Mouse (Mus musculus): ENCODE results near the gene Dok4.
"Not testable (repeated sequence)": the region's sequence is repeated elsewhere in the genome, so short reads cannot be mapped to it uniquely, and the experiment has no call there.

The Dok4 gene

DNA sequence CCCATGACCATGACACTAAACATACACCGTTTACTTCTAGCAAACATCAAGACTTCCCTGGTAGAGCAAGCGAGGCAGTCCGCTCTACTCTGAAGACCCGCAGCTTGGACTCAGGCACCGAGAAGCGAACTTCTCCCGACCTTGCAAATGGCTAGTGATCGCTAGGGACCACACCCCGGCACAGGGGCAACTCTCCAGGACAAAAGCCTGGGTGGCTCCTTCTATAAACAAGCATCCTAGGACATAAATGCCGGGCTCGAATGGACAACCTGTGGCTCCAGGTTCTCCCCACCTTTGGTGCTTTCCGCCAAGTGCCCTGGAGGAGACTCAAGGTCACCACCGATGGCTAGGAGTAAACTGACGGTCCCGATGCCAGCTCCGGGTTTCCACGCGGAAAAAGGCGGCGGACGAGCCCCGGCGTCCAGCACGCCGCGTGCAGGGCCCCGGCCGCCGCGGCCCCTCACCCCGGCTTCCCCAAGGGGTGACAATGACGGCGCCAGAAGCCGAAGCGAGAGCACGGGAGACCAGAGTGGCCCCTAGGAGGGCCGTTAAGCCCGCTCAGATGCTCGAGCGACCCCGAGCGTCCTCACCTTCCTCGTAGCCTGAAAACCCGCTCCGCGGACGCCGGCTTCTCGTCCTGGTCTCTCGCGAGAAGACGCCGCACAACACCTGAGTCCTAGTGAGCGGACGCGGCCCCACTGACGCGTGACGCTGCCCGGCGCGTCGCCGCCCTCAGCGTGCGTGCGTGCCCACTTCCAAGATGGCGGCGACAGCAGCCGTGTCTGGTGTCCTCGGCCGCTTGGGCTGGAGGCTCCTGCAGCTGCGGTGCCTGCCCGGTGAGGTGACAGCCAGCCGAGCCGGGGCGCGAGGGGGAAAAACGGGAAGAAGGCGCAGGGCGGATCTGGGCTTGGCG is 38.2 kb downstream of the Dok4 start, which contains the start of the genes Coq9 and Ciapin1:
Coq9 (plus strand) TSS at position 660 of the 913 bp plus-strand sequence.
Ciapin1 (minus strand) TSS at position 697 of the 913 bp plus-strand sequence.
- DNase-seq = peak; percentile 97

DNA sequence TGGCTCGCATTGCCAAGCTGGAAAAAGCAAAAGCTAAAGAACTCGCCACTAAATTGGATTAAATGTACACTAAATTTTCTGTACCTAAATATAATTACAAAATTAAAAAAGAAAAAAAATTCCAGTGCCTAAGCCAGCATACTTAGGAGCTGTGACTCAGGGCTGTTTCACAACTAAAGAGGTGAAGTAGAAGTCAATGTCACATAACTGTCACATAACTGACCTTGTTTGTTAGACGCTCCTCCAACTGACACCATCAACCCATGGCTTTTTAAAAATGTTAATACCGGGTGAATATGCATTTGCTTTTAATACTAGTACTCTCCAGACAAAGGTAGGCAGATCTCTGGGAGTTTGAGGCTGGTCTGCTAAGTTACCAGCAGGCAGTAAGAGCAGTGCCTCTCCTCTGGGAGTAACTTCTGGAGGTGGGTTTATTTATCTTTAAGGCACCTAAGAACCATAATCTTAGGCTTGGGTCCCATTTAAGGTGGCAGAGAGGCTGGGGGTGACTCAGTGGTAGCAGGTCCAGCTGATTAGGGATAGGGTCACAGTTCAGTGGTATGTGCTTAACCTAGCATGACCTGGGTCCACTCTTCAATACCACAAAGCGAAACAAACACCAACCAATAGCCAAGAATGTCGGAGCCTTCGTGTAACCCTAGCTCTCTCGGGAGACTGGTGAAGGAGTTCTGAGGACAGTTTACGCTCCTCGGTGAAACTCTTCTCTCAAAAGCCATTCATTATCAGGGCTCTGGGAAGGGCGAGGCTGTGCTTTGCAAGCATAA is 39.5 kb downstream of the Dok4 start:
- DNase-seq = no peak

DNA sequence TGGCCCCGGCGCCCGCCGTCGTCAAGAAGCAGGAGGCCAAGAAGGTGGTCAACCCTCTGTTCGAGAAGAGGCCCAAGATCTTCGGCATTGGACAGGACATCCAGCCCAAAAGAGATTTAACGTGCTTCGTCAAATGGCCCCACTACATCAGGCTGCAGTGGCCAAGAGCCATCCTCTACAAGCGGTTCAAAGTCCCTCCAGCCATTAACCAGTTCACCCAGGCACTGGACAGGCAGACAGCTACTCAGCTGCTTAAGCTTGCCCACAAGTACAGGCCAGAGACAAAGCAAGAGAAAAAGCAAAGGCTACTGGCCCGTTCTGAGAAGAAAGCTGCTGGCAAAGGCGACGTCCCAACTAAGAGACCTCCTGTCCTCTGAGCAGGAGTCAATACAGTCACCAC is 40.4 kb downstream of the Dok4 start:
- DNase-seq = not testable (repeated sequence)

DNA sequence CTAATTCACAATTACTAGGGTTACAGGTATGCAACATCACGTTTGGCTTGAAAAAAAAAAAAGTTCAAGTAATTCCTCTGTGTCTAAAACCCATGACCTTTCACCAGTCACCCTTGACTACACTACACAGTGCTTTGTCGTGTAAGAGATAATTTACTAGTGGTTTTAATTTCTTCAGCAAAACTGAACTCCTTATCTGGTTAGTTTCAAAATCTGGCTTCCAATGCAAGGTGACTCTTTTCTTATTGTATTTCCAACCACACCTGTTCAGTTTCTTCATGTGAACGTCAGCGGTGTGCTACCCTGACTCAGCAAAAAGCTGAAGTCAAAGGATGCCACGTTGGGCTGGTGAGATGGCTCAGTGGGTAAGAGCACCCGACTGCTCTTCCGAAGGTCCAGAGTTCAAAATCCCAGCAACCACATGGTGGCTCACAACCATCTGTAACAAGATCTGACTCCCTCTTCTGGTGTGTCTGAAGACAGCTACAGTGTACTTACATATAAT is 42.2 kb downstream of the Dok4 start:
- not testable (repeated sequence) for DNase-seq

DNA sequence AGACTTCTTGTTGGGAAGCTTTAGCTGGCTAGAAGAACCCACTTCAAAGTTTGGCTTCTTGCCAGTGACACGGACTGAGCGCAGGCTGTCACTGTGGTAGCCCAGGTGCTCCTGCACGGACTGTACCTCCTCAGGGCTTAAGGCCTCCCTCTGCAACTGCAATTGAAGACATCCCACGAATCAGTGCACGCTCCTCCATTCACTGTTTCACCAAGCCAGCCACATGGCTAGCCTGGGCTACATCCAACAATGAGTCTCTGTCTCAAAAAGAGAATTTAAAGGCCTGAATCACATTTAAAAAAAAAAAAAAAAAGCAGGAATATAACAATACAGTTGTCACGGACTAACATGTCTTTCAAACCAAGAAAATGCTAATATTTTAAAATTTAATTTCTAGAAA is 47.8 kb downstream of the Dok4 start:
- DNase-seq = no peak

DNA sequence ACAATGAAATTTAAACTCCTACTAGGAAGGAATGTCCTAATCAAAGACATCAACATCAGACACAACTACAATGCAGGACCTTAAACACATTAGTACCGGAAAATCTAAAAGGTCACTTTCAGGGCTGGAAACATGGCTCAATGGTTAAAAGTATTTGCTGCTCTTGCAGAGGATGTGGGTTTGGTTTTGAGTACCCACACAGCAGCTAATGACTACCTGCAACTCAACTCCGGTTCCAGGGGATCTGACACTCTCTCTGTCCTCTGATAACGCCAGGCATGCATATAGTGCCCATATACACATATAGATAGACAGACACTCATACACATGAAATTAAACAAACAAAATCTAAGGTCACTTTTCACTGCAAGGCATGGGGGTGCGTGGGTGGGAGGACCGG is 49.9 kb downstream of the Dok4 start:
- DNase-seq = no peak

DNA sequence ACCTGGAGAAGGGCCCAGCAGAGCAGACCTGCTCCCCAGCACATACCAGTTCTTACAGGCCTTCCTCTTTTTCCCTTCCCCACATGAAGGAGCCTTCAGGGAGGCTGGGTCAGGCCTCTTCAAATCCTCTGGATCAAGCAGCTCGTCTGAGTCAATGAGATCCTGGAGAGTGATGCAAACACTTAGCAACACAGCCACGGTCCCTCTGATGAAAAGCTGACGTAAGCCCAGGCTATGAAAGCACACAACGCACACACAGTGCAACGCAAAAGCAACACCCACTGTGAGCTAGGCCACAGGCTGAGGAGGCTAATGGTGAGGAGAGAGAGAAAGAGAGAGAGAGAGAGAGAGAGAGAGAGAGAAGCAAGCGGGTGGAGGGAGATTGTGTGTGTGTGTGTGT is 51.0 kb downstream of the Dok4 start:
- no peak for DNase-seq

DNA sequence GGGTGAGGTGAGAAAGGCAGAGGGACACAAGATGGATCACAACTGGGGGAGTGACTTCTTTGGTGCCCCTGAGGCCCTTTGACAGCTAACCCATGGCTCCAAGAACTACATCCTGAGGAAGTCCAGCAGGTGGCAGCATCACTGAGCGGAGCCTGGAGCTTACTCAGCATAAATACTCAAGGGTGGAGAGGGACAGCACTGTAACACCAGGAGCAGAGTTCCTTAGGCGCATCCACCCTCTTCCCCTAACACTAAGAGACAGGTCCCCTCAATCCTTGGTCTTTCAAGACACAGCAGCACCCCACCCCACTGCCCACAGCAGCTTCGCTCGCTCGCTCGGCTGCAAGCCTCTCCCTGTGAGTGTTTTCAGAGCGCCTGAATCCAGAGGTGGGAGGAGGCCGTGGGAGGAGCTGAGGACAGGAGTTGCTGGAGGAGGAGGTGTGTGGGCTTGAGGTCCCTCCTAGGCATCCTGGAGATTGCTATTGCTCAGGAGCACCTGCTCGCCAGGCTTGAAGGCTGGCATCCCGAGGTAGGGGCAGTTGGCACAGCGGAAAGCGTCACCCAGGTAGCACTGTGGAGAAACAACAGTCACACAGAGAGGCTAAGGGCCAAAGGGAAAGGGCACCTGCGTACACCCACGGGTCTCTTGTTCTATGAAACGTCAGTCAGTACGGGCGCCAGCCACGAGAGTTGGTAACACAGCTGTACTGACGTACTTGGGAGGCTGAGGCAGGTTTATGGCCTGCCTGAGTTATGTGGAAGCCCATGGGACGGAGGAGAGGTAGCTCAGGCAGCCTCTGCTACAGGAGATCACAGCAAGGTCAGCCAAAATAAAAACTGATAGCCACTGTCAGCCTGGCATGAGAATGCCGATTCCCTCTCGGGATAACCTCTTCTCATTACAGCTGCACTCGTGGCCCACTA is 53.2 kb downstream of the Dok4 start:
- DNase-seq = peak; percentile 73

DNA sequence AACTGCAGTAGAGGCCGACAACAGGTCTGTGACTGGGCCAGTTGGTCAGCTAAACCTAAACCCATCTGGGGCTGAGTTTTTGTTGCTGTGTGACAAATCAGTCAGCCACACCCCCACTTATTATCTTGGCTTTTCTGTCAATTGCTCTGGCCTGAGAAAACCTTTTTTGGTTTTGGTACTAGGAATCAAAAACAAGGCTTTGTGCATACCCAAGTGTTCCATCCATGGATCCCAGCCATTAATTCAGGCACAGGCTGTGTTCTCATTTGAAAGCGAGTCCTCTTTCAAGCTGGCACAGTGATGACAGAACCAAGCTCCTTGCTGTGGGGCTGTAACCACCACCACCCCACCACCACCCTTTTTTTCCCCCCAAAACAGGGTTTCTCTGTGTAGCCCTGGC is 54.7 kb downstream of the Dok4 start:
- DNase-seq = no peak

DNA sequence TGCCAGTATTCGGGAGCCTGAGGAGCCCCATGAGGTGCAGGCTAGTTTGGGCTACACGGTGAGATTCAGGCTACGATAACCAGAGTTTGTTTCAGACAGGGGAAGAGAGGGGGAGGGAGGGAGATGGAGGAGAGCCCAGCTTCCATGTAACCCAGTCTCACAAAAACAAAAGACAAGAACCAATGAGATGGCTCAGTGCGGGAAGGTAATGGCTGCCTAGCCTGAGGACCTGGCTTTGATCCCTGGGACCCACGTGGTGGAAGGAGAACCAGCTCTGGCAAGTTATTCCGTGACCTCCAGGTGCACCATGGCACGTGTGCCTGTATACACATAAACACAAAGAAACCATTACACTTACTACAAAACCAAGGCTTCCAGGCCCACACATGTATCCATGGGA is 55.6 kb downstream of the Dok4 start:
- DNase-seq = peak; percentile 51

DNA sequence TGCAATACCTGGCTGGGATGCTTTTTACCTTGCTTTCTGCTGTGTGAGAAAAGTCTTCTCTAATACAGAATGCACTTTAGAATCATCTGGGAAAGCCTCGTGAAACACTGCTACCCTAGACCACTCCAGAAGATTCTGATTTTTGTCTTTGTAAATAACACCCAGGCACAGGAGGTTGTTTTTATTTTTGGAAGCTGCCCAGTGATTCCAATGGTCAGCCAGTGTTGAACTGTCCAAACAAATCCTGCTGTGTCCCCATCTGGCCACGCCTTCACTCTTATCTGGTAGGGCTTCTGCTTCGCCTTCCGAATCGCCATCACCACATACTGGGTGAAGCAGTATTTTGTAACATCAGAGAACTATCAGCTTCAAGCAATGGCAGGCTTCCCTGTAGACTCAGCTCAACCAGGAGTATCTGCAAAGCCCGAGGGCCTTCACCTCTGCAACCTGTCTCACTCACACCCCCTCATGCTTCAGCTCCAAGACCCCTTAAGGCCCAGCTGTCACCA is 56.4 kb downstream of the Dok4 start:
- DNase-seq = no peak

DNA sequence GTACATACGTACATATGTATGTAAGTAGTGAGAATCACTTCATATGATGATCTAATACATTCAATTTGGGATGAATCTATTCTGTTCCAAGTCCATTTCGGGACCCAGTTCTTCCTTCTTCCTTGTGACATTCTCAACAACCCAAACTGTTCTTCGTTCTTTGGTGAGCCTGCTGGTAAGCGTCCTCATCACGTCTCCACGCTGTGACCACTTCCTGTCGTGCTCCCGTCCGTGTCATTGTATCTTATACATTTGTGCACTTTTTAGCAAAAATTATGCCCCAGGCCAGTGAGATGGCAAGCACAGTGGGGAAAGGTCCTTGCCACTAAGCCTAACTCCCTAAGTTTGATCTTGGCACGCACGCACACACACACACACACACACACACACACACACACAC is 58.2 kb downstream of the Dok4 start:
- no peak for DNase-seq

DNA sequence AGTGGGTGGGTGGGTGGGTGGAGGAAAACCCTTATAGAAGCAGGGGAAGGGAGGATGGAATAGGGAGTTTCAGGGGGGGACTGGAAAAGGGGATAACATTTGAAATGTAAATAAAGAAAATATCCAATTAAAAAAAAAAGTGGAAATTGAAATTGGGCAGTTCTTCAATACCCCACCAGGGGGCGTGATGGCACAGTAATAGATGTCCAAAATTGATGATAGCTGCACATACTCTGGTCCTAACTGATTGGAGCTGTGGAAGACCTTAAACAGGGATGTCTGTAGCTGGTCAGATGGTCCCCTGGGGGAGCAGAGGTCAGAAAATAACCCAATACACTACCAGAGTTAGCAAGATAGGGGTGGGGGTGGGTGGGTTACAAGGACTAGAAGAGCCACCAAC is 61.6 kb downstream of the Dok4 start:
- DNase-seq = peak; percentile 30
